Mouse (Mus musculus): ENCODE data around the gene Iqschfp. TPM values are rescaled to one million over a fixed set of nuclear protein-coding genes. Genes with fewer than 3 reads are reported as not detected.

Iqschfp gene
- total RNA-seq, 2 experiments from 2014 or later = not detected

- no peak for DNase-seq
- intact Hi-C loops (cut with DNase I) = no loop called here
These were observed 764.7 kb downstream of the Iqschfp start for GRCm38 (mm10) chr3:68656607-68657352.

- DNase-seq = no peak
- intact Hi-C loops (cut with DNase I) = no loop called here
These were observed 765.7 kb downstream of the Iqschfp start for GRCm38 (mm10) chr3:68657589-68658245.

GRCm38 (mm10) chr3:68659996-68660395, 768.0 kb downstream of the Iqschfp start:
- no peak for DNase-seq
- intact Hi-C loops (cut with DNase I) = no loop called here

- intact Hi-C loops (cut with DNase I) = no loop called here
These were observed 768.5 kb downstream of the Iqschfp start for GRCm38 (mm10) chr3:68660538-68660937.

GRCm38 (mm10) chr3:68662386-68662785, 770.4 kb downstream of the Iqschfp start:
- intact Hi-C loops (cut with DNase I) = no loop called here
- DNase-seq = no peak

More at GRCm38 (mm10) chr3:68660538-68660937, 768.5 kb downstream of the Iqschfp start:
- no peak for DNase-seq

GRCm38 (mm10) chr3:68664337-68664736, 772.3 kb downstream of the Iqschfp start:
- intact Hi-C loops (cut with DNase I) = no loop called here
- DNase-seq = no peak

- intact Hi-C loops (cut with DNase I) = no loop called here
- no peak for DNase-seq
These were observed 774.3 kb downstream of the Iqschfp start for GRCm38 (mm10) chr3:68666377-68666776.

- intact Hi-C loops (cut with DNase I) = no loop called here
- DNase-seq = no peak
These were observed 775.8 kb downstream of the Iqschfp start for GRCm38 (mm10) chr3:68667852-68668251.

- no peak for DNase-seq
- intact Hi-C loops (cut with DNase I) = no loop called here
These were observed 777.5 kb downstream of the Iqschfp start for GRCm38 (mm10) chr3:68669418-68669974.

GRCm38 (mm10) chr3:68674721-68675120, 782.7 kb downstream of the Iqschfp start:
- no peak for DNase-seq
- intact Hi-C loops (cut with DNase I) = no loop called here

GRCm38 (mm10) chr3:68675216-68675835, 783.3 kb downstream of the Iqschfp start:
- intact Hi-C loops (cut with DNase I) = no loop called here
- no peak for DNase-seq

Other genes starting within 250 kb of the Iqschfp start
- gene Iqcj, start within 50 bp of the Iqschfp start, total RNA-seq (2021) = not detected
- gene Schip1, start 172.6 kb downstream of the Iqschfp start, total RNA-seq (2021) = 100 to 1,000 TPM; 170 to 173 TPM

All from heart, postnatal 10 days (tissue).